Mouse (Mus musculus) heart, postnatal 10 days (tissue): ENCODE data around the gene Asb11. TPM values are rescaled to one million over a fixed set of nuclear protein-coding genes. Genes with fewer than 3 reads are reported as not detected.

Experiments used
- DNase-seq, 2 experiments: peaks; one replicate each; pipeline ENCODE4 v3.0.0; 2021
- intact Hi-C: fragments of 180-260 bp; cut with DNase I; formaldehyde crosslinking; loops from one replicate; pipeline ENCODE4 v1.15.1; 2025
- total RNA-seq, 2 experiments: library from RNA; stranded (reverse); gene quantifications; 2 replicates each; pipeline ENCODE4 v1.2.3; 2021

Asb11 gene
- total RNA-seq, 2 experiments from 2014 or later = 46.0 to 87.5 TPM

DNA sequence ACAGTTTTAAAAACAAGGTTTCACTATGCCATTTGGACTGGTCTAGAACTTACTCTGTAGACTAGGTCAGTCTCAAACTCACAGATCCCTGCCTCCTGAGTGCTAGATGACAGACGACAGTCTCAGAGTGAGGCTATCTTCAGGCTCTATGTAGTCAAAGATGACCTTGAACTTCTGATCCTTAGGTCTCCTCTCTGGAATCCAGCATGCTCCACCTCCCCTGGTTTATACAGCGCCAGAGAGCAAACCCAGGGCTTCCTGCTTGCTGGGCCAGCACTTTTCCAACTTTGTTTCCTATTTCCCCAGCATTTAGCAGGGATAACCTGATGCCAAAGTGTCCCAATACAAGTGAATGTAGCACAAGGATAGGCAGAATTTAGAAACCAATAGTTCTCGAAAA is 3.9 kb downstream of the Asb11 start:
- no peak for DNase-seq
- intact Hi-C loops = no loop called here

DNA sequence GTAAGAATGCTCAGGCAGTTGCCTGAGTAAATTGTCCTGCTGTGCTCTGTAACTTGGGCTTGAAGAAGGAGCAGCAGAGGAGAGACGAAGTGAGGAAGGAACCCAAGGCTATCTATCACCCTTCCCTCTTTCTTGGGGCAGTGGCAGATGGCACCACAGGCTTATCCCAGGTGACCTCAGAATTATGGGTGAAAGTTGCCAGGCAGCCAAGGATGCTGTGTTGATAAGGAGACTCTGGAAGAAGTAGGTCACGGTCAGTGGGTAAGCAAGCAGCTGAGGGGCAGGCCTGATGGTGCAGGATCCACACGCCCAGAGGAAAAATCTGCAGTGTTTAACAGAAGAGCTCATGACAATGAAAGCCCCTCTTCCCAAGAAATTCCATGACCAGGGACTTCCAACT is 4.5 kb downstream of the Asb11 start:
- no peak for DNase-seq
- intact Hi-C loops = no loop called here

DNA sequence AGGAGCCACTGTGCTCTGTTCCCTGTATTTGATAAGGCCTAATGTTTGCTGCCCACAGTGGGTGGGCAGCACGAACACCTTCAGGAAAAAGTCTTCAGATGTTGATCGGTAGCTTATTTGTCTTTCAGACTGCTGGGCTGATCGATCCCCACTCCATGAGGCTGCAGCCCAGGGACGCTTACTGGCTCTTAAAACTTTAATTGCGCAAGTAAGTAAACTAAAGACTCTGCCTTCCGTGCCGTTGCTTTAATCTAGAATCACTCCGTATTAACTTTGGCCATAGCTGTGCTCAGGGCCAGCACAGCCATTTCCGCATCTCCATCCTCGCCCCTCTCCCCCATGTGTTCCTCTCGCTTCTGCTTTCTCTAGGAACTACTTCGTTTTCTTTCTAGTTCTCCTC is 8.8 kb downstream of the Asb11 start:
- intact Hi-C loops = no loop called here
- no peak for DNase-seq

DNA sequence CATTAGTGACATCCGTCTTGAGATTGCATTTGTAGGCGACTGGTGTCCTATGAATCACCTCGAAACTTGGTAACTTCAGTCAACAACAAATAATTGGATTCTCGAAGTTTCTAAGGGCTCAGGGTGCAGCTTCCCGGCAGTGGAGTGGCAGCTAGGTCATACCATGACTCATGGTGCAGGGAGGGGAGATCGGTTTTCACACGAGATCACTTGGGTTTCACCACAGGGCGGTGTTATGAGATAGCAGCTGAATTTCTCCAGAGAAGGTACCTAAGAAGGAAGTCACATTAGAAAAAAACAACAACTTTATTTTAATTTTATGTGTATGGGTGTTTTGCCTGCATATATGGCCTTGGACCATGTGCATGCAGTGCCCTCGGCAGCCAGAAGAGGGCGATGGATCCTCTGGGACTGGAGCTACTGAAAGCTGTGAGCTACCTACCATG is 9.3 kb downstream of the Asb11 start:
- DNase-seq = no peak
- intact Hi-C loops = no loop called here

DNA sequence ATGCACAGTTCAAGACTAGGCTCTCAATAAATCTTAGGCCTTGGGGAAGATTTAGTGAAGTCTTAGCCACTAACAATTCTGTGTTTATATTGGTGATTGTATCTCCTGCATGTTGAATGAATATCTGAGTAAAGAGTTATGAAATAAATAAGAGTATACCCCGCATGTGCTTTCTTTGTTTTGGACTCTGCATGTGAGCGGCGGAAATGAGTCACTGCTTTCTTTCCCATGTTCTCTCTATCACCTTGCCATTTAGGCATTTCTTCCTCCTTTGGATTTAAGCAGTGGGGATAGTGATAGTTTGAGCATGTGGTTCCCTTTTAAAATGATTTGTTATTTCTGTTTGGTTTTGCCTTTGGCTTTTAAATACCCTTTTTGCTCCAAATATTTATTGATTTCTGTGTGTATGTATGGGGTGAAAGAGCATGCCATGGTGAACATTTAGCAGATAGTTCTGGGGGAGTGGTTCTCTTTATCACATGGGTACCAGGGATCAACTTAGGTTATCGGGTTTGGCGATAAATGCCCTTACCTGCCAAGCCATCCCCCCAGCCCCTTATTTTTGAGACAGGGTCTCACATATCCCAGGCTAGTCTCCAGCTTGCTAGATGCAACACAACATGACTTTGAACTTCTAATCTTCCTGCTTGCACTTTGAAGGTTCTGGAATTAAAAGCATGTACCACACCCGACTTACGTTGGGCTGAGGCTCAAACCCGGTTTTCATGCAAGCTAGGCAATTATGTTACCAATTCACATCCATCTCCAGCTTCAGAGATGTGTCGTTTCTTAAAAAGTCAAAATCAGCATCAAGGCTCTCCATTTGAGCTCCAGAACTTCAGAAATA is 10.3 kb downstream of the Asb11 start:
- no peak for DNase-seq
- intact Hi-C loops = no loop called here

DNA sequence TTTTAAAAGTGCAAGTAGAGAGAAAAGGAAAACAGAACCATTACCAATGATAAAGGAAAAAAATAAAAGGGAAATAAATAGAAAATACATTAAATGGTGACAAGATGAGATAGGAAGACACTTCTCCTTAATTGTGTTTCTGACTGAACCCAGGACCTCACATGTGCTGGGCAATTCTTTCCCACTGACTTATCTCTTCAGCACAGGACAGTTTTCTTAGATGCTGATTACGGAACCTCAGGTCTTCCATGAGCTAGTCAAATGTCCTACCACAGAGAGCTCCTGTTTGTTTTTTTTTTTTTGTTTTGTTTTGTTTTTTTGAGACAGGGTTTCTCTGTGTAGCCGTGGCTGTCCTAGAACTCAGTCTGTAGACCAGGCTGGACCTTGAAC is 10.9 kb downstream of the Asb11 start:
- DNase-seq = no peak
- intact Hi-C loops = no loop called here

DNA sequence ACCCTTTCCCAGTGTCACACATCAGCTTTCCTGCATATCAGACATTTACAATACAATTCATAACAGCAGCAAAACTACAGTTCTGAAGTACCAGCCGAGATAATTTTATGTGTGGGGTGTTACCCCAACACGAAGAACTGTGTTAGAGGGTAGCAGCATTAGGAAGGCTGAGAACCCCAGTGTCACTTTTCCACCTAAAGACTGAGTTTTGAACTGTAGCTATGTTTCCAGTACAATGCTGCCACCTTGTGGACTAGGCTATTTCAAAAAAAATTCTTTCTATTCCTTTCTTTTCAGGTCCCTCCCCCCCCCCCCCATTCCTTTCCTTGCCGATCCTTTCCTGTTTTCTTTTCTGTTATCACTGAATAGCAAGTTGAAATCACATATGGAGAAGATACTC is 12.4 kb downstream of the Asb11 start:
- DNase-seq = peak; percentile 27 to 64
- intact Hi-C loops = loop anchor here (1.0 kb wide), 1 partner anchor 265 kb away; no protein-coding TSS in a partner anchor

DNA sequence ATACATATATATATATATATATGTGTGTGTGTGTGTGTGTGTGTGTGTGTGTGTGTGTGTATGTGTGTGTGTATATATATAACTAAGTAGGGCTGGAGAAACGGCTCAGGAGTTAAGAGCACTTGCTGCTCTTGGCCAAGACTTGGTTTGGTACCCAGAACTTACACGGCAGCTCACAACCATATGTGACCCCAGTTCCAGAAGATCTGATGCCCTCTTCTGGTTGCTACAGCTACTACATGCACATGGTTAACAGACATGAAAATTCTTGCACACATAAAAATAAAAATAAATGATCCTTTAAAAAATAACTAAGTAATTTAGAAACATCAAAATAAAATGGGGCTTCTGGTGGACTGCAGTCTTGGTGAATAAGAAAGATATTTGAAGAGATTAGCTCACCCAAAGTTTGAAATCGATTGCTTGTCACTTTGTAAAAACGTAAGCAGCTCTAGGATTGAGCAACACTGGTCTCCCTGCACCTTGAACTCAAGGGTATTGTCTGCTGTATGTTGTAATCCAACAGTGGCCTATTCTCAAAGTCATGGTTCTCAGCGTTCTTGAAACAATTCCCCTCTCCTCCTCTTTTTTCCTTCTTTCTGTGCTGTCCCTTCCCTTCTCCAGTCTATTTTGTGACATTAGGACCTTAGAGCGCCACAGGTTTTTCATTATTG is 22.5 kb downstream of the Asb11 start:
- no peak for DNase-seq
- intact Hi-C loops = no loop called here

DNA sequence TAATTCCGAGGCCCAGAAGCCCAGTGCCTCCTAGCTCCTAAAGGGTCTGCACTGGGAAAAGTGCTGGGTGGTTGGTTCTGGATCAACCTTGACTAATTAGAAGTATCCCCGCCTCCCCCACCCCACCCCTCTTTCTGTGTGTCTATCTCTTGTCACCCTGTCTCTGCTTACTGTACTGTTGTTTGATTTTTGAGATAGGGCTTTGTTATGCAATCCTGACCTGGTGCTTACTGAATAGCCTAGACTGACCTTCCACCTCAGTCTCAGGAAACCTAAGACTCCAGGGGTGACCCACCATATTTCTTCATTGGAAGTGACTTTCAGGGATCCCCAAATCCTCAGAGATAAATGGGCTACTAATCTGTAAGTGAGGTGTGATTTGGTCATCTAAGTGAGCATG is 65.5 kb downstream of the Asb11 start:
- intact Hi-C loops = no loop called here

DNA sequence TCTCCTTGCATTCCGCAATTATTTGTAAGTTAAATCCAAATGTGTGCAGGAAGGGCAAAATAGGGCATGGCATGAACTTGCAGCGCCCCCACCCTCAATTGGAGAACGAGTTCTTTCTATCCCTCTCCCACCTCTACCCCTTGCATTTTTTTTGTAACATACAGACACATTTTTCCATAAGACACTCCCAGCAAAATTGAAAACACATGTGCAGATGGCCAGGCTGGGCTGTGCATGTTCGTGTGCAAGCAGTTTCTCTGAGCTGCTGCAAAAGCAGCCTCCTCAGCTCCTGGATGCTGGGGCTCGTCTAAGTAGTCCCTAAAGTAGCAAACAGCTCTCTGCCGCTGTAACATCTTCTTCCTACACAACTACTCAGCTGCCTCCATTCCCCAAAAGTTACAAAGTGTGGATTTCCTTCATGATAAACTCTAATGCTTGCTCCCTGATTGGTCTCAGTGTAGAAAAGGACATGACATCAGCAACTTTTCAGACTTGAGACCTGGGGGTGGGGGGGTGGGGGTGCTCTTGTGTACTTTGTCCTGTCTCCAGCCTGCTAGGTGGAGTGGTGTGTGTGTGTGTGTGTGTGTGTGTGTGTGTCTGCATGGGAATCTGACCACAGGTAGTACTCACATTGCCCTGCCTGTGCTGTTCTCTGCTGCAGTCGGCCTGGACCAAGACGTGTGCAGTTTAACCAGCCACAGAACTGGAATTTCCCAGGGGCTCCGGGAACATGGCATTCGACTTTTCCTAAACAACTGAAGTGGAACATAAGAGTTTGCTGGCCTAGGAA is 69.1 kb downstream of the Asb11 start, which contains the start of gene Asb9:
TSS of gene Asb9 (plus strand) at position 619 of the 790 bp plus-strand sequence.
- DNase-seq = no peak
- intact Hi-C loops = no loop called here

More for the DNA sequence above, 65.5 kb downstream of the Asb11 start:
- no peak for DNase-seq

DNA sequence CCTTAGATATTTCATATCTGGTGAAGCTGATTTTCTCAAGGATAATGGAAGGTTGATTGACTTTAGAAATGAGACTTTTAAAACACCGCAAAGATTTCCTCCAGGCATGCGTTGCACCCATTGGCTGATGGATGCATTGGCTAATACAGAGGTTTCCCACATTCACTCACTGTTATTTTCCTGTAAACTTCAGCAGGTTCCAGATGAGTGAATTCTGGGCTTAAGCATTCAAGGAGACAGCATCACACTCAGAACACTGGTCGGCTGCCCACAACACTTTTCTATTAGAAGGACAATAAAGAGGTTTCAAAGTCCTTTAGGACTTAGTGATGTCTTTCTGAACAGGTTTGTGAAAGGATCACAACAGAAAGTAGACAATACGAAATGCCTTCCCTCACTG is 70.3 kb downstream of the Asb11 start:
- intact Hi-C loops = no loop called here
- DNase-seq = no peak

DNA sequence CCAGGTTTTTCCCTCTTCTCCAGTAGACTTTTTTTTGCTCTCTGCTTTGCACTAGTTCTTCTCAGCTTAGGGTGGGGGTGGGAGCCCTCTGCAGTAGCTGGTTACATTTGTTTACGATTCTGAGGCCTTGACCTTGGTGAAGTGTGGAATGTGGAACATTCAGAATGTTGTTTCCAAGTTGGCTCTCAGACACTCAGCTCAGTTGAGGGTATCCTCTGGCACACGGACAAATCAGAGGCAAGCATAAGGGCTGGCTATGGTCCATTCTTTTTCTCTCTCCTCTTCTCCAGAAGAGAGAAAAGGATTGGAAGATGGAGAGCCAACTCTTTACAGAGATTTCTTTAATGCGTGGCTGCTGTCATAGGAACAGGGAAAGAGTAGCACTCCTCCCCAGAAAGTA is 71.9 kb downstream of the Asb11 start:
- DNase-seq = no peak
- intact Hi-C loops = no loop called here

Other genes with a start within 250 kb of the Asb11 start
- gene Bmx, start 178.8 kb upstream of the Asb11 start, total RNA-seq = 1 to 10 TPM; 3.0 to 3.3 TPM
- gene Pir, start 167.6 kb upstream of the Asb11 start, total RNA-seq = 1 to 10 TPM; 2.5 to 5.3 TPM
- 1 to 10 TPM; 3.3 to 3.5 TPM for gene Vegfd, start 63.6 kb upstream of the Asb11 start, total RNA-seq
- gene Piga, start 17.2 kb upstream of the Asb11 start, total RNA-seq = 1 to 10 TPM; 2.6 to 3.1 TPM
- gene Asb9, start 69.3 kb downstream of the Asb11 start, total RNA-seq = not detected